Mouse (Mus musculus): ENCODE results near the gene Slc39a11. TPM values are rescaled to one million over a fixed set of nuclear protein-coding genes. Genes with fewer than 3 reads are reported as not detected.

The Slc39a11 gene
- polyA plus RNA-seq, 1 experiment from 2014 or later: 40.1 TPM

- H3K4me3 ChIP-seq (ENCODE audit: low read length): no peak overlapping the region
- H3K9me3 ChIP-seq (ENCODE audit: control insufficient read depth, low read length): peaks cover 4% of the 10 kb centered on the region; the same call in 1 of the 2 replicates
- peaks cover 3% of the 10 kb centered on the region; the same call in 1 of the 2 replicates for H3K4me1 ChIP-seq (ENCODE audit: control insufficient read depth, insufficient read depth, low read depth, low read length)
- H3K36me3 ChIP-seq (ENCODE audit: control insufficient read depth, insufficient read depth, low read length): no peaks in the 10 kb centered on the region
- WGBS: 25% methylated on average over 13 of the region's 13 CpGs
- no peak overlapping the region for H3K27ac ChIP-seq (ENCODE audit: low read depth, low read length)
- ATAC-seq: peak; percentile 41
- no peak overlapping the region for H3K4me2 ChIP-seq (ENCODE audit: low read length)
- no peak overlapping the region for H3K9ac ChIP-seq (ENCODE audit: low read depth, low read length)
- no peaks in the 10 kb centered on the region for H3K27me3 ChIP-seq (replicated peaks; ENCODE audit: control insufficient read depth, insufficient read depth, low read length)
Measured at GRCm38 (mm10) chr11:113368046-113368445, 281.8 kb downstream of the Slc39a11 start.

GRCm38 (mm10) chr11:113366257-113367030 is 283.4 kb downstream of the Slc39a11 start:
- 50% methylated on average over 19 of the region's 19 CpGs for WGBS
- peaks cover 4% of the 10 kb centered on the region; the same call in 1 of the 2 replicates for H3K9me3 ChIP-seq (ENCODE audit: control insufficient read depth, low read length)
- ATAC-seq: no peak
- H3K36me3 ChIP-seq (ENCODE audit: control insufficient read depth, insufficient read depth, low read length): no peaks in the 10 kb centered on the region
- no peak overlapping the region; the same call in 1 of the 2 replicates for H3K9ac ChIP-seq (ENCODE audit: low read depth, low read length)
- H3K4me2 ChIP-seq (ENCODE audit: low read length): no peak overlapping the region
- no peak overlapping the region for H3K27ac ChIP-seq (ENCODE audit: low read depth, low read length)
- H3K27me3 ChIP-seq (replicated peaks; ENCODE audit: control insufficient read depth, insufficient read depth, low read length): no peaks in the 10 kb centered on the region
- H3K4me1 ChIP-seq (ENCODE audit: control insufficient read depth, insufficient read depth, low read depth, low read length): peaks cover 3% of the 10 kb centered on the region; the same call in 1 of the 2 replicates
- H3K4me3 ChIP-seq (ENCODE audit: low read length): no peak overlapping the region

- H3K4me3 ChIP-seq (ENCODE audit: low read length): no peak overlapping the region
- 0 out of 2 replicates have a peak overlapping the region, but pooled peaks have one; percentile 31 for H3K27ac ChIP-seq (ENCODE audit: low read depth, low read length)
- no peak overlapping the region for H3K9ac ChIP-seq (ENCODE audit: low read depth, low read length)
- no peaks in the 10 kb centered on the region for H3K27me3 ChIP-seq (replicated peaks; ENCODE audit: control insufficient read depth, insufficient read depth, low read length)
- H3K9me3 ChIP-seq (ENCODE audit: control insufficient read depth, low read length): 0 out of 2 replicates have a peak, but pooled peaks cover 4% of the 10 kb centered on the region
- 23% methylated on average over 13 of the region's 13 CpGs for WGBS
- no peak overlapping the region for H3K4me2 ChIP-seq (ENCODE audit: low read length)
- no peaks in the 10 kb centered on the region for H3K36me3 ChIP-seq (ENCODE audit: control insufficient read depth, insufficient read depth, low read length)
- H3K4me1 ChIP-seq (ENCODE audit: control insufficient read depth, insufficient read depth, low read depth, low read length): peaks cover 3% of the 10 kb centered on the region; the same call in 1 of the 2 replicates
- no peak for ATAC-seq
Measured at GRCm38 (mm10) chr11:113363739-113364138, 286.1 kb downstream of the Slc39a11 start.

- H3K27me3 ChIP-seq (replicated peaks; ENCODE audit: control insufficient read depth, insufficient read depth, low read length): no peaks in the 10 kb centered on the region
- H3K9me3 ChIP-seq (ENCODE audit: control insufficient read depth, low read length): 0 out of 2 replicates have a peak, but pooled peaks cover 4% of the 10 kb centered on the region
- 90% methylated on average over 7 of the region's 7 CpGs for WGBS
- H3K36me3 ChIP-seq (ENCODE audit: control insufficient read depth, insufficient read depth, low read length): no peaks in the 10 kb centered on the region
- H3K9ac ChIP-seq (ENCODE audit: low read depth, low read length): no peak overlapping the region
- H3K4me1 ChIP-seq (ENCODE audit: control insufficient read depth, insufficient read depth, low read depth, low read length): peaks cover 3% of the 10 kb centered on the region; the same call in 1 of the 2 replicates
- H3K4me3 ChIP-seq (ENCODE audit: low read length): no peak overlapping the region
- H3K4me2 ChIP-seq (ENCODE audit: low read length): no peak overlapping the region
- no peak for ATAC-seq
- H3K27ac ChIP-seq (ENCODE audit: low read depth, low read length): no peak overlapping the region
Measured at GRCm38 (mm10) chr11:113362617-113363016, 287.3 kb downstream of the Slc39a11 start.

- Histone ChIP-seq H3K9ac (ENCODE audit: low read depth, low read length) (no peak overlapping the region), H3K4me2 (ENCODE audit: low read length) (no peak overlapping the region), H3K27ac (ENCODE audit: low read depth, low read length) (no peak overlapping the region), H3K27me3 (replicated peaks; ENCODE audit: control insufficient read depth, insufficient read depth, low read length) (no peaks in the 10 kb centered on the region), H3K4me1 (ENCODE audit: control insufficient read depth, insufficient read depth, low read depth, low read length) (no peaks in the 10 kb centered on the region; the same call in 1 of the 2 replicates), H3K4me3 (ENCODE audit: low read length) (no peak overlapping the region), H3K36me3 (ENCODE audit: control insufficient read depth, insufficient read depth, low read length) (no peaks in the 10 kb centered on the region), H3K9me3 (ENCODE audit: control insufficient read depth, low read length) (0 out of 2 replicates have a peak, but pooled peaks cover under 1% of the 10 kb centered on the region)
- ATAC-seq: peak; percentile 54
- WGBS: 83% methylated on average over 10 of the region's 10 CpGs
Measured at GRCm38 (mm10) chr11:113360049-113360835, 289.6 kb downstream of the Slc39a11 start.

GRCm38 (mm10) chr11:113355932-113356331 is 293.9 kb downstream of the Slc39a11 start:
- H3K4me2 ChIP-seq (ENCODE audit: low read length): no peak overlapping the region
- no peak overlapping the region for H3K27ac ChIP-seq (ENCODE audit: low read depth, low read length)
- 62% methylated on average over 5 of the region's 5 CpGs for WGBS

GRCm38 (mm10) chr11:113352085-113352815 is 297.6 kb downstream of the Slc39a11 start:
- Histone ChIP-seq H3K27ac (ENCODE audit: low read depth, low read length) (no peak overlapping the region), H3K9ac (ENCODE audit: low read depth, low read length) (no peak overlapping the region)

More at GRCm38 (mm10) chr11:113355932-113356331, 293.9 kb downstream of the Slc39a11 start:
- H3K27me3 ChIP-seq (replicated peaks; ENCODE audit: control insufficient read depth, insufficient read depth, low read length): no peaks in the 10 kb centered on the region
- peaks cover 2% of the 10 kb centered on the region for H3K4me1 ChIP-seq (ENCODE audit: control insufficient read depth, insufficient read depth, low read depth, low read length)
- no peak overlapping the region for H3K9ac ChIP-seq (ENCODE audit: low read depth, low read length)
- no peak for ATAC-seq
- H3K36me3 ChIP-seq (ENCODE audit: control insufficient read depth, insufficient read depth, low read length): no peaks in the 10 kb centered on the region
- H3K9me3 ChIP-seq (ENCODE audit: control insufficient read depth, low read length): no peaks in the 10 kb centered on the region
- H3K4me3 ChIP-seq (ENCODE audit: low read length): no peak overlapping the region

GRCm38 (mm10) chr11:113350583-113350982 is 299.3 kb downstream of the Slc39a11 start:
- no peak overlapping the region for H3K4me3 ChIP-seq (ENCODE audit: low read length)
- H3K27me3 ChIP-seq (replicated peaks; ENCODE audit: control insufficient read depth, insufficient read depth, low read length): no peaks in the 10 kb centered on the region
- no peaks in the 10 kb centered on the region for H3K36me3 ChIP-seq (ENCODE audit: control insufficient read depth, insufficient read depth, low read length)
- no peaks in the 10 kb centered on the region for H3K9me3 ChIP-seq (ENCODE audit: control insufficient read depth, low read length)
- no peak for ATAC-seq
- WGBS: 94% methylated on average over 4 of the region's 4 CpGs
- H3K4me2 ChIP-seq (ENCODE audit: low read length): no peak overlapping the region
- H3K27ac ChIP-seq (ENCODE audit: low read depth, low read length): no peak overlapping the region
- peaks cover 7% of the 10 kb centered on the region for H3K4me1 ChIP-seq (ENCODE audit: control insufficient read depth, insufficient read depth, low read depth, low read length)
- no peak overlapping the region for H3K9ac ChIP-seq (ENCODE audit: low read depth, low read length)

More at GRCm38 (mm10) chr11:113352085-113352815, 297.6 kb downstream of the Slc39a11 start:
- 44% methylated on average over 12 of the region's 12 CpGs for WGBS
- ATAC-seq: no peak
- H3K4me3 ChIP-seq (ENCODE audit: low read length): no peak overlapping the region
- no peak overlapping the region for H3K4me2 ChIP-seq (ENCODE audit: low read length)
- peaks cover 2% of the 10 kb centered on the region for H3K4me1 ChIP-seq (ENCODE audit: control insufficient read depth, insufficient read depth, low read depth, low read length)
- no peaks in the 10 kb centered on the region for H3K36me3 ChIP-seq (ENCODE audit: control insufficient read depth, insufficient read depth, low read length)
- H3K27me3 ChIP-seq (replicated peaks; ENCODE audit: control insufficient read depth, insufficient read depth, low read length): no peaks in the 10 kb centered on the region
- no peaks in the 10 kb centered on the region for H3K9me3 ChIP-seq (ENCODE audit: control insufficient read depth, low read length)

Measured in hindbrain, embryonic 16.5 days (tissue).